Mouse (Mus musculus): ENCODE data around the gene Tlx3. TPM values are rescaled to one million over a fixed set of nuclear protein-coding genes. Genes with fewer than 3 reads are reported as not detected.

Tlx3 gene
- polyA plus RNA-seq, 1 experiment from 2014 or later = 9.1 TPM

DNA sequence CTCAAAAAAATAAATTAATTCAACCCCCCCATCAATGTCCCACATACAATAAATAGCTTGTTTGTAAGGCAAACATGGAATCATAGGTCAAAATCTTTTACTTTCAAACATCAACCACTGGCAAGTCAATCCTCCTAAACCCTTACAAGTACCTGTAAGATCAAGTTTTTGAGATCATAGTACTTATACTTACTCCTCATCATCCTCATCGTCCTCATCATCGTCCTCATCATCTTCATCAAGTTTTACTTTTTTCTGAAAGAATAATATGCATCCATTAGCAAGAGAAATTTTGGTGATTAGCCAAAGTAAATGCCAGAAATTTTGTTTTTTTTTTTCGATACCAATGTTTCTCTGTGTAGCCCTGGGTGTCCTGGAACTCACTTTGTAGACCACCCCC lies 43.6 kb downstream of the Tlx3 start:
- Histone ChIP-seq H3K9ac (ENCODE audit: low read depth, low read length) (no peak overlapping the region), H3K27ac (ENCODE audit: low read depth, low read length) (no peak overlapping the region), H3K36me3 (ENCODE audit: control insufficient read depth, insufficient read depth, low read length) (peaks cover 24% of the 10 kb centered on the region), H3K4me2 (ENCODE audit: low read length) (no peak overlapping the region), H3K9me3 (ENCODE audit: control insufficient read depth, low read length) (no peaks in the 10 kb centered on the region), H3K27me3 (replicated peaks; ENCODE audit: control insufficient read depth, insufficient read depth, low read length) (no peaks in the 10 kb centered on the region), H3K4me1 (ENCODE audit: control insufficient read depth, insufficient read depth, low read depth, low read length) (peaks cover 9% of the 10 kb centered on the region), H3K4me3 (ENCODE audit: low read length) (no peak overlapping the region)
- no peak for ATAC-seq
- 93% methylated on average over 3 of the region's 3 CpGs for WGBS

DNA sequence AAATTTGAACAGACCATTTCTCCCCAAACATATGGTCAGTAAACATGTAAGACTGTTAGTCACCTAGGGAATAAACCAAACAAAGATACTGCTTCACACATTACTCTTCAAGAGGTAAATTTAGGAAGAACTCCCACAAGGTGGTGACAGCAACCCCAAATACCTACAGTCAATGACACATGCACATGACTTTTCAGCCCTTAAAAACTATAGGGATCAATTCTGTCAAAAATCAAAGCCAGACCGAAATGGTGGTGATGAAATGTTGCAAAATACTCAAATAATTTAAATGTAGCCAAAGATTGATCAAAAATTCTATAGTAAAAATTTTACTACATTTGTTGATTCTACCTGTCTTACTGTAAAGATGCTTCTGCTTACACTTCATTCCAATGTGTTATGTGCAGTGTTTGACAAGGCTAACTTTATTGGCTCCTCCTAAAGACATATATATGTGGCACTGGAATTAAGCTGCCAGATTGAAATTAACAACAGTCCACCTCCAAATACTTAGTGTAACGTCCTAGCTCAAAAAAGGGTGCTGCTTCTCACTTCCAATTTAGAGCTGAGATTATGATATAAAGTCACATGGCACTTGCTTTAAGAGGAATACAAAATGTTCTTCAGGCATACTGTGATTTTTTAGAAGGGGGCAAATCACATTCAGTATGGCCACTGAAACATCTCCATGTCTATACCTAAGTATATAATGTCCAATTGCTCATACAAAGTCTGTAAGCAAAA lies 45.8 kb downstream of the Tlx3 start:
- H3K4me2 ChIP-seq (ENCODE audit: low read length) = no peak overlapping the region
- peaks cover 35% of the 10 kb centered on the region for H3K36me3 ChIP-seq (ENCODE audit: control insufficient read depth, insufficient read depth, low read length)
- WGBS = 82% methylated on average over 2 of the region's 2 CpGs
- H3K27ac ChIP-seq (ENCODE audit: low read depth, low read length) = no peak overlapping the region
- H3K4me1 ChIP-seq (ENCODE audit: control insufficient read depth, insufficient read depth, low read depth, low read length) = peaks cover 9% of the 10 kb centered on the region
- no peak overlapping the region for H3K4me3 ChIP-seq (ENCODE audit: low read length)
- H3K9ac ChIP-seq (ENCODE audit: low read depth, low read length) = no peak overlapping the region
- no peaks in the 10 kb centered on the region for H3K9me3 ChIP-seq (ENCODE audit: control insufficient read depth, low read length)
- ATAC-seq = no peak
- no peaks in the 10 kb centered on the region for H3K27me3 ChIP-seq (replicated peaks; ENCODE audit: control insufficient read depth, insufficient read depth, low read length)

DNA sequence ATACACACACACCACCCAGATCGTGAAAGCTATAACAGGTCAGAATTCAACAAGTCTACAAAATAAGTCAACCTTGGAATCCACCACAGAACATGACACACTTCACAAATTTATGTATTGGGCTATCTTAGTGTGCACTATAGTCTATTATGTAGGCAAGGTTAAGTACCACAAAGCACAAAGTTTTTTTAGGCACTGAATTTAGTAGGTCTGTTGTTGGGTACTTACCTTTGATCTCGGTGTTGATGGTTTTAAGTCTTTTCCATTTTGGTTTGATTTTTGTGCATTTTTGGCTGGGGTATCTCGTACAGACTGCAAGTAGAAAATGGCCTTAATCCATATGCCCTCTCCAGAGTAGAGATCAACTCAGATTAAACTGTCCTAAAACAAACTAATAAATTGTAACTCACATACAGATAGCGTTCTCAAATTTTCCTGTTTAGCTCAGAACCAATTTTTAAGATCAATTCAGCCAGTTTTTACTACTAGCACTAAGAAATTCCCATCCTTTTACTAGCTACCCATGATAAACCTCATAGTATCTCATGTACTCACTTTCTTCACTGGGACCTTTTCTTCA lies 46.9 kb downstream of the Tlx3 start:
- Histone ChIP-seq H3K4me3 (ENCODE audit: low read length) (no peak overlapping the region), H3K27ac (ENCODE audit: low read depth, low read length) (no peak overlapping the region), H3K4me1 (ENCODE audit: control insufficient read depth, insufficient read depth, low read depth, low read length) (peaks cover 5% of the 10 kb centered on the region), H3K36me3 (ENCODE audit: control insufficient read depth, insufficient read depth, low read length) (peaks cover 38% of the 10 kb centered on the region), H3K4me2 (ENCODE audit: low read length) (no peak overlapping the region), H3K9me3 (ENCODE audit: control insufficient read depth, low read length) (no peaks in the 10 kb centered on the region), H3K9ac (ENCODE audit: low read depth, low read length) (no peak overlapping the region), H3K27me3 (replicated peaks; ENCODE audit: control insufficient read depth, insufficient read depth, low read length) (no peaks in the 10 kb centered on the region)
- WGBS = 89% methylated on average over 4 of the region's 4 CpGs
- no peak for ATAC-seq

DNA sequence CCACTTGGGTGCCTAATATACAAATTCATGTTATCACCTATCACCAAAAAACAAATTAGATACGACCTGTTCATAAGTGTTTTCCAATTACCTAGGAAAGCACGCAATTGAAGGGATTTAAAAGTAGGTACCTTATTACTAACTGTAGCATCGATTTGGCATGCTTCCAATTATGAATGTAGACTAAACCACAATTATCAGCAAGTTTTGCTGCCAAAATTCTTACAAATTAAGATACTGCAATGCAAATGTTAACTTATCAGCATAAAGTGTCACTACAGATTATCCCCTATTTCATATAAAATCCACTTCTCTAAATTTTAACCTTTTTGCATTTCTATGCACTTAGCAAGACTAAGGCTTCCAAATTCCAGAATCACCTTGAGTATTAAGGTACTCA lies 48.9 kb downstream of the Tlx3 start:
- WGBS = 94% methylated on average over 3 of the region's 3 CpGs
- no peak for ATAC-seq
- Histone ChIP-seq H3K4me2 (ENCODE audit: low read length) (no peak overlapping the region), H3K9ac (ENCODE audit: low read depth, low read length) (no peak overlapping the region), H3K27ac (ENCODE audit: low read depth, low read length) (no peak overlapping the region), H3K27me3 (replicated peaks; ENCODE audit: control insufficient read depth, insufficient read depth, low read length) (no peaks in the 10 kb centered on the region), H3K4me3 (ENCODE audit: low read length) (no peak overlapping the region), H3K36me3 (ENCODE audit: control insufficient read depth, insufficient read depth, low read length) (peaks cover 41% of the 10 kb centered on the region), H3K4me1 (ENCODE audit: control insufficient read depth, insufficient read depth, low read depth, low read length) (no peaks in the 10 kb centered on the region), H3K9me3 (ENCODE audit: control insufficient read depth, low read length) (no peaks in the 10 kb centered on the region)

DNA sequence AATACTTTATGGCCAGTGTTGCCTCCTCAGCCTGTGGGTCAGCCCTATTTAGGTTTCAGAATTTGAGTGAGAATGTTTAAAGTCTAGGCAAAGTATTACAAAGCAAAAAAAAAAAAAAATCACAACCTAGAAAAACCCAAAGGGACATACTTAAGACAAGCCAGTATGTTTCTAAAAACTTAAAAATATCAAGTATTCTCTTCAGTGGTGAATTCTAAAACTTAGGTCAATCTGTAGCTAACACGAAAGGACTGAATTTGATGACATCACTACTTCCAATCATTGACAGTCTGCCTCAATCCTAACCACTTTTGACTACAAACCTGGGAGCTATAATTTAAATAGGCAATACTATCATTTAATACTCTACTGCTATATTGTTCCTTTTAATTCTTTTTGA lies 50.4 kb downstream of the Tlx3 start:
- H3K36me3 ChIP-seq (ENCODE audit: control insufficient read depth, insufficient read depth, low read length) = peaks cover 40% of the 10 kb centered on the region
- H3K4me1 ChIP-seq (ENCODE audit: control insufficient read depth, insufficient read depth, low read depth, low read length) = no peaks in the 10 kb centered on the region
- H3K9ac ChIP-seq (ENCODE audit: low read depth, low read length) = no peak overlapping the region
- H3K4me3 ChIP-seq (ENCODE audit: low read length) = no peak overlapping the region
- WGBS = 94% methylated on average over 1 of the region's 1 CpGs
- no peaks in the 10 kb centered on the region for H3K27me3 ChIP-seq (replicated peaks; ENCODE audit: control insufficient read depth, insufficient read depth, low read length)
- no peaks in the 10 kb centered on the region for H3K9me3 ChIP-seq (ENCODE audit: control insufficient read depth, low read length)
- no peak for ATAC-seq
- no peak overlapping the region for H3K4me2 ChIP-seq (ENCODE audit: low read length)
- no peak overlapping the region for H3K27ac ChIP-seq (ENCODE audit: low read depth, low read length)

DNA sequence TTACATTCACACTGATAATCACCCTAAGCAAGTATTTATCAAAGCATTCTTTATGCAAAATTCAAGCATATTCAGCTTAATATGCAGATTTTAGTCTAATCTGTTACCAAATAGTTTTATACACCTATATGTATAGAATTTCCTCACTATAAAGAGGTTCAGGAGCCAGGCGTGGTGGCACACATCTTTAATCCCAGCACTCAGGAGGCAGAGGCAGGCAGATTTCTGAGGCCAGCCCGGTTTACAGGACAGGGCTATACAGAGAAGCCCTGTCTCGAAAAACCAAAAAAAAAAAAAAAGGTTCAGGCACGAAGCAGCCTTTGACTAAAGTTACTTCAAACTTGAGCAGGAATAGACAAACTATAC lies 51.6 kb downstream of the Tlx3 start:
- no peak for ATAC-seq
- no peak overlapping the region for H3K27ac ChIP-seq (ENCODE audit: low read depth, low read length)
- 81% methylated on average over 4 of the region's 4 CpGs for WGBS
- H3K9ac ChIP-seq (ENCODE audit: low read depth, low read length) = no peak overlapping the region
- peaks cover 2% of the 10 kb centered on the region for H3K4me1 ChIP-seq (ENCODE audit: control insufficient read depth, insufficient read depth, low read depth, low read length)
- H3K9me3 ChIP-seq (ENCODE audit: control insufficient read depth, low read length) = no peaks in the 10 kb centered on the region
- H3K36me3 ChIP-seq (ENCODE audit: control insufficient read depth, insufficient read depth, low read length) = peaks cover 36% of the 10 kb centered on the region
- no peak overlapping the region for H3K4me2 ChIP-seq (ENCODE audit: low read length)
- no peaks in the 10 kb centered on the region for H3K27me3 ChIP-seq (replicated peaks; ENCODE audit: control insufficient read depth, insufficient read depth, low read length)
- no peak overlapping the region for H3K4me3 ChIP-seq (ENCODE audit: low read length)

DNA sequence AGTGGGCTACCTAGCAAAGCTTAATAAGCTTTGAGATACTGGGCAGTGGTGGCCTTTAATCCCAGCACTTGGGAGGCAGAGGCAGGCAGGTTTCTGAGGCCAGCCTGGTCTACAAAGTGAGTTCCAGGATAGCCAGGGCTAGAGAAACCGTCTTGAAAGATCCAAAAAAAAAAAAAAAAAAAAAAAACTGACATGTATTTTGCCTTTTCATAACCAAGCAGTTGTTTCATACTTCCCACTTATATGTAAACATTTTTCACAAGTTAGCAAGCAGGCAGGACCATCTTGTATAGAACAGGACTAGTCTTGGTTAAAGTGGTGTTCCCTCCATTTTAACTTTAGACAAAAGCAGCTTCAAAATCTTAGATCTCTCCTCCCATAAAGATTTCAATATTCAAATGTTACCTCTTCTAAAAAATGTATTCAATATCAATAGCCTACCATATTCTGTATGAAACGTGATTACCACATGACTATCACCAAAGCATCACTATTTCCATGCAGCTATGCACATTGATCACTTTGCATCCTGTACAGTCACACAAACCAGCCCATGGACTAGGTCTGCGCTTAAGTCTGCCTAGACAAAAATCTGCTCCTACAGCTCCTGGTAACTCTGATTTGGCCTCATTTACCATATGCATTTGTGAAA lies 52.1 kb downstream of the Tlx3 start:
- H3K4me1 ChIP-seq (ENCODE audit: control insufficient read depth, insufficient read depth, low read depth, low read length) = peaks cover 6% of the 10 kb centered on the region
- H3K4me3 ChIP-seq (ENCODE audit: low read length) = no peak overlapping the region
- no peaks in the 10 kb centered on the region for H3K27me3 ChIP-seq (replicated peaks; ENCODE audit: control insufficient read depth, insufficient read depth, low read length)
- H3K27ac ChIP-seq (ENCODE audit: low read depth, low read length) = no peak overlapping the region
- 78% methylated on average over 3 of the region's 3 CpGs for WGBS
- H3K36me3 ChIP-seq (ENCODE audit: control insufficient read depth, insufficient read depth, low read length) = peaks cover 34% of the 10 kb centered on the region
- H3K4me2 ChIP-seq (ENCODE audit: low read length) = no peak overlapping the region
- H3K9ac ChIP-seq (ENCODE audit: low read depth, low read length) = no peak overlapping the region
- H3K9me3 ChIP-seq (ENCODE audit: control insufficient read depth, low read length) = no peaks in the 10 kb centered on the region
- no peak for ATAC-seq

Other genes with a start within 250 kb of the Tlx3 start
- gene Fgf18, start 56.2 kb downstream of the Tlx3 start, polyA plus RNA-seq (2015; fragmentation: Nextera tagmentation; extraction: Ambion mirVana) = 7.2 and 9.0 TPM in 2 replicates
- 351 and 353 TPM in 2 replicates for gene Npm1, start 40.4 kb downstream of the Tlx3 start, polyA plus RNA-seq (2015; fragmentation: Nextera tagmentation; extraction: Ambion mirVana)
- not detected in 2 replicates for gene Gm12117, start 73.1 kb upstream of the Tlx3 start, polyA plus RNA-seq (2015; fragmentation: Nextera tagmentation; extraction: Ambion mirVana)